Mouse (Mus musculus) neural tube, embryonic 13.5 days (tissue): ENCODE measurements around the gene Sema5b. TPM values are rescaled to one million over a fixed set of nuclear protein-coding genes. Genes with fewer than 3 reads are reported as not detected.

Source experiments
- ATAC-seq: fragments of 200-750 bp; cut with Nextera tagmentation; 2 replicates; pipeline ENCODE4 v1.8.0; 2017; ENCODE audit warnings: low read depth, mild to moderate bottlenecking, moderate TSS enrichment, moderate library complexity
- H3K27ac ChIP-seq: fragments of 300-500 bp; sonication (generic); replicated peaks from 2 replicates; pipeline ENCODE4 v1.5.1; 2015; ENCODE audit warnings: moderate library complexity, mild to moderate bottlenecking, inconsistent platforms
- H3K27me3 ChIP-seq: fragments of 300-500 bp; sonication (generic); 2 replicates; pipeline ENCODE4 v1.6.1; 2015; ENCODE audit warnings: mild to moderate bottlenecking, inconsistent platforms
- H3K36me3 ChIP-seq: fragments of 300-500 bp; sonication (generic); 2 replicates; pipeline ENCODE4 v1.6.1; 2015; ENCODE audit warnings: mild to moderate bottlenecking, inconsistent platforms
- H3K4me1 ChIP-seq: fragments of 300-500 bp; sonication (generic); replicated peaks from 2 replicates; pipeline ENCODE4 v1.6.1; 2015; ENCODE audit warnings: inconsistent platforms
- H3K4me2 ChIP-seq: fragments of 300-500 bp; sonication (generic); 2 replicates; pipeline ENCODE4 v1.6.1; 2015; ENCODE audit warnings: inconsistent platforms, mild to moderate bottlenecking, moderate library complexity
- H3K4me3 ChIP-seq: fragments of 300-500 bp; sonication (generic); 2 replicates; pipeline ENCODE4 v1.5.1; 2015; ENCODE audit warnings: mild to moderate bottlenecking, inconsistent platforms
- H3K9ac ChIP-seq: fragments of 300-500 bp; sonication (generic); 2 replicates; pipeline ENCODE4 v1.6.1; 2015; ENCODE audit warnings: moderate library complexity, mild to moderate bottlenecking, inconsistent platforms
- H3K9me3 ChIP-seq: fragments of 300-500 bp; sonication (generic); 2 replicates; pipeline ENCODE4 v1.6.1; 2016; ENCODE audit warnings: inconsistent platforms
- WGBS: fragments of 180-500 bp; shearing (Covaris S2); methylation state at CpG from one replicate; pipeline ENCODE4 v1.1.7; 2015; 5-methylcytosine and 5-hydroxymethylcytosine counted together
- polyA plus RNA-seq: library from polyadenylated mRNA; unstranded; fragments of >200 nt; fragmentation: Nextera tagmentation; extraction: Ambion mirVana; gene quantifications from 2 replicates; pipeline ENCODE4 v1.2.1, GENCODE M21; 2015

Gene Sema5b
- polyA plus RNA-seq: 24.0 and 27.4 TPM in 2 replicates

DNA sequence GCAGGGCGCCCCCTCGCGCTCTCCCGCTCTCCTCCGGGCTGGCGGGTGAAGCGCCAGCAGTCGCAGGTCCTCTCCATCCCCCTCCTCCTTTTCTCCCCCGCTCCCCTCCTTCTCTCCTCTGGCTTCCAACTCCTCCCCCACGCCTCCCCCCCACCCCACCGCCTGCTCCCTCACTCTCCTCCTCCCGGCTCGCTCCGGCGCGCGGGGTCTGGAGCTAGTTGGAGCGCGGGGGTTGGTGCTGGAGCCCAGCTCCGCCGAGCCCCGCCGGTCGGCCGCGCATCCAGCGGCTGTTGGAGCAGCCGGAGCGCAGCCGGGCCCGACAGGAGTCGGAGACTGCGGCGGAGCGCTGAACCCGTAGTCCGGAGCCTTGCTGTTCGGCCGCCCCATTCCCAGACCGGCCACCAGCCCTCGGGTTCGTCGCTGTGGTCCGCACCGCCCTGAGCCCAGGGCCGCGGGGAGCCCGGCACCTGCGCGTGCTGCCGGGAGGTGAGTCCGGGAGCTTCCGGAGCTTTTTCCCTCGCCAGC lies at the start of gene Sema5b:
Sema5b (plus strand) TSS at position 29 of the 525 bp plus-strand sequence.
- WGBS: 1% methylated on average over 45 of the region's 54 CpGs
- ATAC-seq: peak; percentile 86

GRCm38 (mm10) chr16:35500342-35500741 lies 40.6 kb upstream of the Sema5b start:
- H3K4me2 ChIP-seq: no peak overlapping the region
- WGBS: 88% methylated on average over 3 of the region's 3 CpGs

More for the DNA sequence above, at the start of gene Sema5b:
- Histone ChIP-seq H3K36me3 (no peaks in the 10 kb centered on the region), H3K9me3 (no peaks in the 10 kb centered on the region), H3K4me1 (peaks cover 45% of the 10 kb centered on the region), H3K27me3 (peaks cover 20% of the 10 kb centered on the region), H3K4me3 (peak within 1 kb of the TSS; percentile 65), H3K4me2 (peak within 1 kb of the TSS; percentile 89), H3K9ac (peak within 1 kb of the TSS; percentile 87), H3K27ac (peak within 1 kb of the TSS; percentile 85)

DNA sequence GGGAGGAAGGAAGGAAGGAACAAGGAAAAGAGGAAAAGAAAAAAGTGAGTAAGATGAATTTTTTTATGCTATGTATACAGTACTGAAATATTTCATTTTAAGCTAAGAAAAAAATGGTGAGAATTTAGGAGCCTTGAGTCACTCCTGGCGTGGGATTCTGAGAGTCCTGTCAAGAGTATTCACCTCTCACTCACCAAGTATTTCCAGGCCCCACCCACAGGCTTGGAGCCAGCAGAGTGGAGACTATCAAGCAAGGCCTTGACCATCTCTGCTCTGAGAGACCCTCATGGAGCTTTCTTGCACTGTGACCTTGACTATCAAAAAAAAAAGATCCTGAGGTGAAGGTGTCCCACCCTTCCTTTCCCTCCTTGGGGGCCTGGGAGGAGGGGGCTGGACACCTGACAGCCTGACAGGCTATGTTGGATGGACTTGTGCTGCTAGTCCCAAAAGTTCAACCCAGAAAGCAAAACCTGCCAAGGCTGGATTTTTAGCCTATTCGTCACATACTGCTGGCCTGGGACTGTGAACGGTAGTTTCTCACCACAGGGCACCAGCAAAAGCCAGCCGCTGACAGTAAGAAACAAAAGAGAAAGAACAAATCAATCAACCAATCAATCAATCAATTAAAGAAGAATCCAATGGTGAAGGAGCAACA lies 39.7 kb upstream of the Sema5b start:
- H3K4me1 ChIP-seq: no peaks in the 10 kb centered on the region; the same call in 1 of the 2 replicates
- 0 out of 2 replicates have a peak, but pooled peaks cover 3% of the 10 kb centered on the region for H3K9me3 ChIP-seq
- no peak overlapping the region for H3K4me2 ChIP-seq
- H3K27ac ChIP-seq: no peak overlapping the region
- WGBS: 40% methylated on average over 4 of the region's 4 CpGs
- H3K27me3 ChIP-seq: no peaks in the 10 kb centered on the region; the same call in 1 of the 2 replicates
- no peak overlapping the region for H3K4me3 ChIP-seq
- ATAC-seq: no peak
- no peak overlapping the region for H3K9ac ChIP-seq
- H3K36me3 ChIP-seq: no peaks in the 10 kb centered on the region

More at GRCm38 (mm10) chr16:35500342-35500741, 40.6 kb upstream of the Sema5b start:
- Histone ChIP-seq H3K9me3 (0 out of 2 replicates have a peak, but pooled peaks cover 3% of the 10 kb centered on the region), H3K27me3 (no peaks in the 10 kb centered on the region; the same call in 1 of the 2 replicates), H3K27ac (no peak overlapping the region), H3K4me3 (no peak overlapping the region), H3K4me1 (no peaks in the 10 kb centered on the region; the same call in 1 of the 2 replicates), H3K36me3 (no peaks in the 10 kb centered on the region), H3K9ac (no peak overlapping the region)
- no peak for ATAC-seq

GRCm38 (mm10) chr16:35502456-35502855 lies 38.5 kb upstream of the Sema5b start:
- no peak overlapping the region for H3K4me2 ChIP-seq
- 87% methylated on average over 11 of the region's 11 CpGs for WGBS
- H3K27ac ChIP-seq: no peak overlapping the region
- ATAC-seq: no peak
- no peak overlapping the region for H3K9ac ChIP-seq
- 0 out of 2 replicates have a peak, but pooled peaks cover 3% of the 10 kb centered on the region for H3K9me3 ChIP-seq
- H3K27me3 ChIP-seq: no peaks in the 10 kb centered on the region; the same call in 1 of the 2 replicates
- H3K36me3 ChIP-seq: no peaks in the 10 kb centered on the region
- no peak overlapping the region for H3K4me3 ChIP-seq
- H3K4me1 ChIP-seq: no peaks in the 10 kb centered on the region

- no peak overlapping the region for H3K9ac ChIP-seq
- H3K4me3 ChIP-seq: no peak overlapping the region
- 0 out of 2 replicates have a peak, but pooled peaks cover 3% of the 10 kb centered on the region for H3K9me3 ChIP-seq
- no peak overlapping the region for H3K27ac ChIP-seq
- H3K27me3 ChIP-seq: no peaks in the 10 kb centered on the region
- H3K4me1 ChIP-seq: peaks cover 2% of the 10 kb centered on the region; the same call in 1 of the 2 replicates
- 86% methylated on average over 8 of the region's 8 CpGs for WGBS
- no peak overlapping the region for H3K4me2 ChIP-seq
- ATAC-seq: no peak
- H3K36me3 ChIP-seq: no peaks in the 10 kb centered on the region
Measured at GRCm38 (mm10) chr16:35504266-35504665, 36.7 kb upstream of the Sema5b start.

DNA sequence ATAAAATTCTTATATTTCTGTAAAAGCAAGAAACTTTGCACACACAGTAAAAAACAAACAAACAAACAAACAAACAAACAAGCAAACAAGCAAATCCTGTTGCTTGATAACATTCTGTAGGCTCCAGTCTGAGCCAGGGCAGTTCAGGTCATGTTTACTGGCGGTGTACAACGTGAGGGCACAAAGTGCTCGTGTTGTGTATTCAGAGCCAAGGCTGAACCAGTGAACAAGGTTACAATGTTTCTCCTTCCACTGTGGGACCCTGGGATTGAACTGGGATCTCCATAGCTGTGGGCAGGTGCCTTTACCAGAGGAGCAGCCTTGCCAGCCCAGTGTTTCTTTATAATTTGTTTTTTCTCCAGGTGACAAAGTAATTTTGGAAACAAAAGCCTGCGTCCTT lies 35.2 kb upstream of the Sema5b start:
- Histone ChIP-seq H3K4me1 (peaks cover 7% of the 10 kb centered on the region; the same call in 1 of the 2 replicates), H3K4me2 (no peak overlapping the region), H3K27ac (no peak overlapping the region), H3K36me3 (no peaks in the 10 kb centered on the region), H3K9me3 (0 out of 2 replicates have a peak, but pooled peaks cover 3% of the 10 kb centered on the region), H3K27me3 (no peaks in the 10 kb centered on the region), H3K4me3 (no peak overlapping the region), H3K9ac (no peak overlapping the region)
- WGBS: 92% methylated on average over 4 of the region's 4 CpGs
- ATAC-seq: no peak

GRCm38 (mm10) chr16:35508581-35508980 lies 32.4 kb upstream of the Sema5b start:
- no peaks in the 10 kb centered on the region for H3K36me3 ChIP-seq
- ATAC-seq: no peak
- H3K4me2 ChIP-seq: no peak overlapping the region
- H3K9ac ChIP-seq: no peak overlapping the region
- 0 out of 2 replicates have a peak, but pooled peaks cover 3% of the 10 kb centered on the region for H3K9me3 ChIP-seq
- H3K27ac ChIP-seq: no peak overlapping the region
- H3K27me3 ChIP-seq: no peaks in the 10 kb centered on the region
- peaks cover 11% of the 10 kb centered on the region; the same call in 1 of the 2 replicates for H3K4me1 ChIP-seq
- 79% methylated on average over 6 of the region's 6 CpGs for WGBS
- H3K4me3 ChIP-seq: no peak overlapping the region

GRCm38 (mm10) chr16:35509331-35510070 lies 31.4 kb upstream of the Sema5b start:
- no peaks in the 10 kb centered on the region for H3K27me3 ChIP-seq
- no peaks in the 10 kb centered on the region for H3K36me3 ChIP-seq
- H3K4me3 ChIP-seq: no peak overlapping the region
- no peaks in the 10 kb centered on the region for H3K9me3 ChIP-seq
- no peak overlapping the region for H3K27ac ChIP-seq
- 46% methylated on average over 11 of the region's 11 CpGs for WGBS
- ATAC-seq: no peak
- no peak overlapping the region for H3K4me2 ChIP-seq
- H3K4me1 ChIP-seq: peaks cover 11% of the 10 kb centered on the region; the same call in 1 of the 2 replicates
- H3K9ac ChIP-seq: no peak overlapping the region

DNA sequence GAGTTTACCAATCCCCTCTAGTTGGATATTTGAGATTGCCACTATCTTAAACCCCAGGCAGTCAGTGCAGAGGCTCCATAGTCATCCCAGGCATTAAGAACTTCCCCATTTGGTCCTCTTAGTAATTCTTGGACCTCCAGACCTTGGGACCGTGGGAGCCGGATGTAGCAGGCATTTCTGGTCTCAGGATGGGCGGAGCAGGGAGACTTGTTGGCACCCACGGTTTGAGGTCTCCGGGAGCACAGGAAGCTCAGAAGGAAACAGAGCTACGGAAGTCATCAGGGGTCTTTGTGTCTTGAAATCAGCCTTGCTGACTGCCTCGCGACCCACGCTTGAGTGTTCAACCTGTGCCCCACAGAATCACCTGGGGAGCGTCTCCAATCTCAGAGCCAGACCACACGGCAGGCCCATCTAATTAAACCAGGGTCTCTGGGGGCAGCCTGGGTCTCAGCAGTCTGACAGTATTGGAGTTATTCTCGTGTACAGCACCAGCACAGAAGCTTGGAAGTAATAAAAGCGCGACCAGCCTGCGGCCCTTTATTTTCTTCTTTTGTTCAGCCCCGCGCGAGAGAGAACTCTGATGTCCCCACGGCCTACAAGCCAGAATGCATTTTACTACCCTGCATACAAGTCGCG lies 24.9 kb upstream of the Sema5b start:
- Histone ChIP-seq H3K27ac (0 out of 2 replicates have a peak overlapping the region, but pooled peaks have one; percentile 5), H3K4me2 (peak overlapping the region; percentile 14; the same call in 1 of the 2 replicates), H3K36me3 (no peaks in the 10 kb centered on the region), H3K4me1 (peaks cover 43% of the 10 kb centered on the region), H3K9me3 (no peaks in the 10 kb centered on the region), H3K9ac (0 out of 2 replicates have a peak overlapping the region, but pooled peaks have one; percentile 26), H3K4me3 (no peak overlapping the region), H3K27me3 (no peaks in the 10 kb centered on the region)
- ATAC-seq: peak; percentile 51; the same call in 1 of the 2 replicates
- 27% methylated on average over 21 of the region's 21 CpGs for WGBS

DNA sequence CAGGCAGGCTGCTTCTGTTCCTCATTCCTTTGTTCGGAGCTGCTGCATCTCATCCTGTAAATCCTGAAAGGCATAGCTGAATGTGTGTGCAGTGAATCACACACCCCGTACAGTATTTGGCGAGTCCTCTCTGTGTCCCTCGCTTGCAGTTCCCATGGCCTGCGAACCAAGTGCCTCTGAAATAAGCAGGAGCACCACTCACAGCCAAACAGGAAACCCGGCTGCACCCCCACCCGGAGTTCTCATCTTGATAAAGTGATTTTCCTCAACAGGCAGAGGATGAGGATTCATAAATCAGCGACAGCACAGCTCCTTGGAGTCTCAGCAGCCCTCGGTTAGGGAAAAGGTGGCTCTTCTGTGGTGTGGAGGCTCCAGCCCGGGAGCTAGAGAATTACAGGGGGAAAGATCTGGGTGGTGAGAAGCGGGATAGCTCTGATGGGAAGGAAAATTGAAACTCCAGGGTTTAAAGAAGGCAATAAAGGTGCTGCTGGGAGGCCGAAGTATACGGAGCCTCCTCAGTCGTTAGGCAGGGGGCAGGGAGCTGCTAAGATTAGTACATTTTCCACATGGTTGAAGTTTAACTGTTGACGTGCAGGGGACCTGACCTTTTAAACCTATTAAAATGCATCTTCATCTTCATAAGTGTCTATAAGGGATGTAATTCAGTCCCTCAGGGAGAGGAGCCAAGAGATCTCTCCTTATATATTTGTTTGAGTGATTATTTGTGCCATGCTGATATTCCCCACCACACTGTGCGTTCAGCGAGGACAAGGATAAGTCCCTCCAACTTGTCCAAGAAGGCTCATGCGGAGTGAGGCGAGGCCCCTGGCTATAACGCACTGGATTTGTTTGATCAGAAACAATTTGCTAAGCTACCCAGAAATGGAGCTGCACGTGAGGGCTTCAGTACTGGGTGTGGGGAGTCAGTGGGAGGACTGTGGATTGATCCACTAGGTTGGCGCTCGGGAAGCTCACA lies 22.7 kb upstream of the Sema5b start:
- no peaks in the 10 kb centered on the region for H3K9me3 ChIP-seq
- H3K27ac ChIP-seq: peak overlapping the region; percentile 25; the same call in 1 of the 2 replicates
- peak overlapping the region; percentile 2; the same call in 1 of the 2 replicates for H3K9ac ChIP-seq
- H3K27me3 ChIP-seq: no peaks in the 10 kb centered on the region
- peak overlapping the region; percentile 0; the same call in 1 of the 2 replicates for H3K4me2 ChIP-seq
- H3K4me3 ChIP-seq: no peak overlapping the region
- WGBS: 46% methylated on average over 23 of the region's 23 CpGs
- no peaks in the 10 kb centered on the region for H3K36me3 ChIP-seq
- H3K4me1 ChIP-seq: peaks cover 43% of the 10 kb centered on the region
- ATAC-seq: peak; percentile 40
